16 mouse cellular contexts compared by ENCODE assay signal in the genomic region with DNA sequence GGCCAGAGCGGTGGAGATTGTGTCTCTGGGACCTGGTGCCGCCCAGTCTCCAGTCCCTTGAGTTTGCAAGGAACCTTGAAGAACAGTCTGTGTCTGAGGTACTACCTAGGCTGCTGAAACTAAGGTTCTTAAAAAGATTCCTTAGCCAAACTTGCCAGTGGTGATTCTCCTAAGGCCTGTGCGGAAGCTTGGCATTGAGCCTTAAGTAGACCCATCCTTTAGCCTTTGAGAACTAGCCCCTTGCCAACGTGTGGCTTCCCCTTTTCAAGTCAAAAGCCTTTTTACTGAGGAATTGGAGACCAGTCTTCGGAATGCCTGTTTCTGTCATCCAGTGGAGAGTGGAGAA. TPM values are rescaled to one million over a fixed set of nuclear protein-coding genes. Genes with fewer than 3 reads are reported as not detected.
DNase-seq lines count a peak whose midpoint lies in the region; ATAC-seq lines count a peak whose summit lies in the region.
"Had no signal": no experiment of that assay in that cellular context is flagged by ENCODE, and none has a peak within 500 bp of the region (broad histone marks: within the 10 kb centered on the region; RNA-seq: fewer than 3 reads in every experiment).

No protein-coding gene starts in this region.

- H3K27ac ChIP-seq in forebrain, embryonic 12.5 days, result no peak overlapping the region
- no peak overlapping the region for H3K27ac ChIP-seq in forebrain, embryonic 14.5 days (ENCODE audit: low read depth, low read length)
- no peak overlapping the region for H3K27ac ChIP-seq in hindbrain, embryonic 11.5 days (ENCODE audit: low read depth, low read length)
- no peak overlapping the region for H3K27ac ChIP-seq in hindbrain, embryonic 16.5 days (ENCODE audit: low read depth, low read length)
- no peak overlapping the region for H3K27ac ChIP-seq in neural tube, embryonic 11.5 days (ENCODE audit: low read depth, low read length)
- peak overlapping the region; percentile 74 for H3K27ac ChIP-seq in neural tube, embryonic 15.5 days (replicated peaks)
- H3K27ac ChIP-seq: hindbrain, embryonic 13.5 days had no signal

- no peak overlapping the region for H3K9ac ChIP-seq in forebrain, embryonic 12.5 days
- H3K9ac ChIP-seq in forebrain, embryonic 14.5 days (ENCODE audit: low read length), result no peak overlapping the region
- no peak overlapping the region for H3K9ac ChIP-seq in hindbrain, embryonic 11.5 days (ENCODE audit: low read depth, low read length)
- no peak overlapping the region for H3K9ac ChIP-seq in hindbrain, embryonic 16.5 days (ENCODE audit: low read depth, low read length)
- no peak overlapping the region; the same call in 1 of the 2 replicates for H3K9ac ChIP-seq in neural tube, embryonic 11.5 days (ENCODE audit: low read length)
- peak overlapping the region; percentile 28; the same call in 1 of the 2 replicates for H3K9ac ChIP-seq in neural tube, embryonic 15.5 days (replicated peaks)

- 1% methylated on average over 5 of the region's 5 CpGs for WGBS in forebrain, embryonic 12.5 days
- WGBS in forebrain, embryonic 14.5 days, result 0% methylated on average over 5 of the region's 5 CpGs
- WGBS in hindbrain, embryonic 11.5 days, result 1% methylated on average over 5 of the region's 5 CpGs
- 3% methylated on average over 5 of the region's 5 CpGs for WGBS in hindbrain, embryonic 16.5 days
- WGBS in neural tube, embryonic 11.5 days, result under 1% methylated on average over 5 of the region's 5 CpGs
- 4% methylated on average over 5 of the region's 5 CpGs for WGBS in neural tube, embryonic 15.5 days

- 0 out of 2 replicates have a peak overlapping the region, but pooled peaks have one; percentile 14 for H3K4me3 ChIP-seq in forebrain, embryonic 12.5 days (replicated peaks)
- H3K4me3 ChIP-seq in forebrain, embryonic 14.5 days (ENCODE audit: low read depth, low read length), result no peak overlapping the region
- no peak overlapping the region for H3K4me3 ChIP-seq in hindbrain, embryonic 11.5 days (ENCODE audit: low read depth, low read length)
- H3K4me3 ChIP-seq in hindbrain, embryonic 16.5 days (ENCODE audit: low read length), result no peak overlapping the region
- H3K4me3 ChIP-seq in neural tube, embryonic 11.5 days (ENCODE audit: low read depth, low read length), result peak overlapping the region; percentile 28
- H3K4me3 ChIP-seq in neural tube, embryonic 15.5 days (replicated peaks), result peak overlapping the region; percentile 34

- H3K4me2 ChIP-seq in forebrain, embryonic 12.5 days, result 0 out of 2 replicates have a peak overlapping the region, but pooled peaks have one; percentile 19
- no peak overlapping the region for H3K4me2 ChIP-seq in forebrain, embryonic 14.5 days (ENCODE audit: low read length)
- no peak overlapping the region for H3K4me2 ChIP-seq in hindbrain, embryonic 11.5 days (replicated peaks; ENCODE audit: low read depth, low read length)
- no peak overlapping the region for H3K4me2 ChIP-seq in hindbrain, embryonic 16.5 days (ENCODE audit: low read length)
- H3K4me2 ChIP-seq in neural tube, embryonic 11.5 days (ENCODE audit: low read depth), result peak overlapping the region; percentile 39
- peak overlapping the region; percentile 52 for H3K4me2 ChIP-seq in neural tube, embryonic 15.5 days

- H3K9me3 ChIP-seq in forebrain, embryonic 12.5 days, result no peaks in the 10 kb centered on the region
- no peaks in the 10 kb centered on the region for H3K9me3 ChIP-seq in forebrain, embryonic 14.5 days (replicated peaks; ENCODE audit: control insufficient read depth, low read length)
- no peaks in the 10 kb centered on the region for H3K9me3 ChIP-seq in hindbrain, embryonic 11.5 days (ENCODE audit: control insufficient read depth, low read length)
- no peaks in the 10 kb centered on the region for H3K9me3 ChIP-seq in hindbrain, embryonic 16.5 days (ENCODE audit: control insufficient read depth, low read length)
- H3K9me3 ChIP-seq in neural tube, embryonic 11.5 days (ENCODE audit: control insufficient read depth, low read length), result no peaks in the 10 kb centered on the region
- H3K9me3 ChIP-seq in neural tube, embryonic 15.5 days (replicated peaks), result no peaks in the 10 kb centered on the region
- H3K9me3 ChIP-seq: hindbrain, embryonic 13.5 days had no signal

- H3K36me3 ChIP-seq in forebrain, embryonic 12.5 days (replicated peaks), result no peaks in the 10 kb centered on the region
- H3K36me3 ChIP-seq in forebrain, embryonic 14.5 days (ENCODE audit: control insufficient read depth, insufficient read depth, low read length), result no peaks in the 10 kb centered on the region
- H3K36me3 ChIP-seq in hindbrain, embryonic 11.5 days (ENCODE audit: control insufficient read depth, insufficient read depth, low read length), result no peaks in the 10 kb centered on the region
- H3K36me3 ChIP-seq in hindbrain, embryonic 16.5 days (ENCODE audit: control insufficient read depth, insufficient read depth, low read length), result no peaks in the 10 kb centered on the region
- H3K36me3 ChIP-seq in neural tube, embryonic 11.5 days (ENCODE audit: control insufficient read depth, insufficient read depth, low read length), result no peaks in the 10 kb centered on the region
- H3K36me3 ChIP-seq in neural tube, embryonic 15.5 days, result no peaks in the 10 kb centered on the region
- H3K36me3 ChIP-seq: hindbrain, embryonic 13.5 days had no signal

- ATAC-seq in forebrain, embryonic 12.5 days (ENCODE audit: low FRiP score), result no peak
- no peak for ATAC-seq in forebrain, embryonic 14.5 days
- no peak for ATAC-seq in hindbrain, embryonic 11.5 days (ENCODE audit: low FRiP score)
- no peak for ATAC-seq in hindbrain, embryonic 16.5 days
- no peak for ATAC-seq in neural tube, embryonic 11.5 days (ENCODE audit: insufficient read depth, low FRiP score, low TSS enrichment)
- no peak for ATAC-seq in neural tube, embryonic 15.5 days (ENCODE audit: low FRiP score)

- no peak for DNase-seq in forebrain, embryonic 14.5 days (ENCODE audit: low spot score)
- DNase-seq in hindbrain, embryonic 11.5 days (ENCODE audit: low spot score), result peak; percentile 61
- DNase-seq in neural tube, embryonic 11.5 days (ENCODE audit: low spot score), result no peak
- no peak for DNase-seq in neural tube, embryonic 10.5 days (ENCODE audit: extremely low spot score, low spot score)
- no peak for DNase-seq in ovary, adult 18-20 months (ENCODE audit: low spot score)
- DNase-seq: adrenal gland, postnatal 14 days; cerebellum, postnatal 36 days; layer of hippocampus, postnatal 36 days had no signal

- H3K4me1 ChIP-seq in forebrain, embryonic 12.5 days, result peaks cover 9% of the 10 kb centered on the region; the same call in 1 of the 2 replicates
- no peaks in the 10 kb centered on the region for H3K4me1 ChIP-seq in forebrain, embryonic 14.5 days (ENCODE audit: control insufficient read depth, insufficient read depth, low read length)
- H3K4me1 ChIP-seq in hindbrain, embryonic 11.5 days (replicated peaks; ENCODE audit: control insufficient read depth, insufficient read depth, low read length), result peaks cover 2% of the 10 kb centered on the region
- peaks cover 3% of the 10 kb centered on the region; the same call in 1 of the 2 replicates for H3K4me1 ChIP-seq in hindbrain, embryonic 16.5 days (ENCODE audit: control insufficient read depth, insufficient read depth, low read depth, low read length)
- H3K4me1 ChIP-seq in neural tube, embryonic 11.5 days (ENCODE audit: control insufficient read depth, insufficient read depth, low read length), result no peaks in the 10 kb centered on the region
- peaks cover 11% of the 10 kb centered on the region for H3K4me1 ChIP-seq in neural tube, embryonic 15.5 days

- H3K27me3 ChIP-seq in forebrain, embryonic 12.5 days, result peaks cover 97% of the 10 kb centered on the region
- H3K27me3 ChIP-seq in forebrain, embryonic 14.5 days (replicated peaks; ENCODE audit: control insufficient read depth, insufficient read depth, low read length), result peaks cover 99% of the 10 kb centered on the region
- H3K27me3 ChIP-seq in hindbrain, embryonic 11.5 days (ENCODE audit: control insufficient read depth, insufficient read depth, low read length), result peaks cover 99% of the 10 kb centered on the region
- peaks cover 87% of the 10 kb centered on the region for H3K27me3 ChIP-seq in hindbrain, embryonic 16.5 days (replicated peaks; ENCODE audit: control insufficient read depth, insufficient read depth, low read length)
- peaks cover 98% of the 10 kb centered on the region for H3K27me3 ChIP-seq in neural tube, embryonic 11.5 days (ENCODE audit: control insufficient read depth, insufficient read depth, low read length)
- H3K27me3 ChIP-seq in neural tube, embryonic 15.5 days (replicated peaks), result peaks cover 90% of the 10 kb centered on the region

RNA-seq across cellular contexts. Expression of a gene that starts 6.9 kb away (rescaled TPM):
- not detected in 2 replicates for polyA plus RNA-seq in forebrain, embryonic 12.5 days (2016; fragmentation: Nextera tagmentation; extraction: Ambion mirVana)
- not detected in 2 replicates for polyA plus RNA-seq in forebrain, embryonic 14.5 days (2014; fragmentation: Nextera tagmentation; extraction: Ambion mirVana)
- not detected in 2 replicates for polyA plus RNA-seq in hindbrain, embryonic 11.5 days (2014; fragmentation: Nextera tagmentation; extraction: Ambion mirVana)
- not detected in 2 replicates for polyA plus RNA-seq in hindbrain, embryonic 16.5 days (2015; fragmentation: Nextera tagmentation; extraction: Ambion mirVana)
- polyA plus RNA-seq in neural tube, embryonic 11.5 days (2014; fragmentation: Nextera tagmentation; extraction: Ambion mirVana), result 3.0 and 4.6 TPM in 2 replicates
- polyA plus RNA-seq in neural tube, embryonic 15.5 days (2015; fragmentation: Nextera tagmentation; extraction: Ambion mirVana), result 12.7 and 19.7 TPM in 2 replicates
- polyA plus RNA-seq: embryonic facial prominence, embryonic 14.5 days; hindbrain, embryonic 13.5 days; liver, adult 2 months; lung, embryonic 16.5 days; thymus, postnatal 0 days had no signal

RNA-seq across cellular contexts. Expression of a gene that starts 10.8 kb away (rescaled TPM):
- polyA plus RNA-seq in forebrain, embryonic 12.5 days (2016; fragmentation: Nextera tagmentation; extraction: Ambion mirVana), result not detected in 2 replicates
- polyA plus RNA-seq in forebrain, embryonic 14.5 days (2014; fragmentation: Nextera tagmentation; extraction: Ambion mirVana), result not detected in 2 replicates
- polyA plus RNA-seq in hindbrain, embryonic 11.5 days (2014; fragmentation: Nextera tagmentation; extraction: Ambion mirVana), result not detected in 2 replicates
- not detected in 2 replicates for polyA plus RNA-seq in hindbrain, embryonic 16.5 days (2015; fragmentation: Nextera tagmentation; extraction: Ambion mirVana)
- 1.9 and 2.0 TPM in 2 replicates for polyA plus RNA-seq in neural tube, embryonic 11.5 days (2014; fragmentation: Nextera tagmentation; extraction: Ambion mirVana)
- 2.1 and 5.6 TPM in 2 replicates for polyA plus RNA-seq in neural tube, embryonic 15.5 days (2015; fragmentation: Nextera tagmentation; extraction: Ambion mirVana)
- polyA plus RNA-seq: embryonic facial prominence, embryonic 14.5 days; hindbrain, embryonic 13.5 days; liver, adult 2 months; lung, embryonic 16.5 days had no signal

RNA-seq across cellular contexts. Expression of a gene that starts 22.5 kb away (rescaled TPM):
- 0.13 TPM in 1 of 2 replicates, not detected in the other for polyA plus RNA-seq in forebrain, embryonic 12.5 days (2016; fragmentation: Nextera tagmentation; extraction: Ambion mirVana)
- not detected in 2 replicates for polyA plus RNA-seq in forebrain, embryonic 14.5 days (2014; fragmentation: Nextera tagmentation; extraction: Ambion mirVana)
- 0.11 and 0.48 TPM in 2 replicates for polyA plus RNA-seq in hindbrain, embryonic 11.5 days (2014; fragmentation: Nextera tagmentation; extraction: Ambion mirVana)
- not detected in 2 replicates for polyA plus RNA-seq in hindbrain, embryonic 16.5 days (2015; fragmentation: Nextera tagmentation; extraction: Ambion mirVana)
- 2.4 and 4.5 TPM in 2 replicates for polyA plus RNA-seq in neural tube, embryonic 11.5 days (2014; fragmentation: Nextera tagmentation; extraction: Ambion mirVana)
- polyA plus RNA-seq in neural tube, embryonic 15.5 days (2015; fragmentation: Nextera tagmentation; extraction: Ambion mirVana), result 5.7 and 9.3 TPM in 2 replicates
- polyA plus RNA-seq: hindbrain, embryonic 13.5 days; liver, adult 2 months; lung, embryonic 16.5 days had no signal

RNA-seq across cellular contexts. Expression of a gene that starts 23.2 kb away (rescaled TPM):
- not detected in 2 replicates for polyA plus RNA-seq in forebrain, embryonic 12.5 days (2016; fragmentation: Nextera tagmentation; extraction: Ambion mirVana)
- not detected in 2 replicates for polyA plus RNA-seq in forebrain, embryonic 14.5 days (2014; fragmentation: Nextera tagmentation; extraction: Ambion mirVana)
- polyA plus RNA-seq in hindbrain, embryonic 11.5 days (2014; fragmentation: Nextera tagmentation; extraction: Ambion mirVana), result not detected in 2 replicates
- polyA plus RNA-seq in hindbrain, embryonic 16.5 days (2015; fragmentation: Nextera tagmentation; extraction: Ambion mirVana), result not detected in 2 replicates
- 58.3 and 60.4 TPM in 2 replicates for polyA plus RNA-seq in neural tube, embryonic 11.5 days (2014; fragmentation: Nextera tagmentation; extraction: Ambion mirVana)
- 51.3 and 71.0 TPM in 2 replicates for polyA plus RNA-seq in neural tube, embryonic 15.5 days (2015; fragmentation: Nextera tagmentation; extraction: Ambion mirVana)
- polyA plus RNA-seq: embryonic facial prominence, embryonic 14.5 days; hindbrain, embryonic 13.5 days; liver, adult 2 months; lung, embryonic 16.5 days; thymus, postnatal 0 days had no signal

RNA-seq across cellular contexts. Expression of a gene that starts 23.8 kb away (rescaled TPM):
- not detected in 2 replicates for polyA plus RNA-seq in forebrain, embryonic 12.5 days (2016; fragmentation: Nextera tagmentation; extraction: Ambion mirVana)
- polyA plus RNA-seq in forebrain, embryonic 14.5 days (2014; fragmentation: Nextera tagmentation; extraction: Ambion mirVana), result not detected in 2 replicates
- polyA plus RNA-seq in hindbrain, embryonic 11.5 days (2014; fragmentation: Nextera tagmentation; extraction: Ambion mirVana), result 21.0 and 21.6 TPM in 2 replicates
- polyA plus RNA-seq in hindbrain, embryonic 16.5 days (2015; fragmentation: Nextera tagmentation; extraction: Ambion mirVana), result 19.1 and 20.4 TPM in 2 replicates
- polyA plus RNA-seq in neural tube, embryonic 11.5 days (2014; fragmentation: Nextera tagmentation; extraction: Ambion mirVana), result 36.3 and 37.3 TPM in 2 replicates
- polyA plus RNA-seq in neural tube, embryonic 15.5 days (2015; fragmentation: Nextera tagmentation; extraction: Ambion mirVana), result 14.6 and 20.7 TPM in 2 replicates
- polyA plus RNA-seq: liver, adult 2 months had no signal

Comparison
In these comparisons a context has a peak if more than half of its experiments do, and no peak if none do; other contexts are left out.
1. H3K4me2 ChIP-seq: peak in forebrain, embryonic 12.5 days (single experiment), neural tube, embryonic 11.5 days (single experiment) and neural tube, embryonic 15.5 days (single experiment); none in forebrain, embryonic 14.5 days (single experiment), hindbrain, embryonic 11.5 days (single experiment) and hindbrain, embryonic 16.5 days (single experiment).
2. H3K4me3 ChIP-seq: peak in forebrain, embryonic 12.5 days (single experiment), neural tube, embryonic 11.5 days (single experiment) and neural tube, embryonic 15.5 days (single experiment); none in forebrain, embryonic 14.5 days (single experiment), hindbrain, embryonic 11.5 days (single experiment) and hindbrain, embryonic 16.5 days (single experiment).